Mouse (Mus musculus): Measurements from ENCODE around the gene Rps21. TPM values are rescaled to one million over a fixed set of nuclear protein-coding genes. Genes with fewer than 3 reads are reported as not detected.

Rps21 gene
- polyA plus RNA-seq, 1 experiment from 2014 or later: 871 TPM

DNA sequence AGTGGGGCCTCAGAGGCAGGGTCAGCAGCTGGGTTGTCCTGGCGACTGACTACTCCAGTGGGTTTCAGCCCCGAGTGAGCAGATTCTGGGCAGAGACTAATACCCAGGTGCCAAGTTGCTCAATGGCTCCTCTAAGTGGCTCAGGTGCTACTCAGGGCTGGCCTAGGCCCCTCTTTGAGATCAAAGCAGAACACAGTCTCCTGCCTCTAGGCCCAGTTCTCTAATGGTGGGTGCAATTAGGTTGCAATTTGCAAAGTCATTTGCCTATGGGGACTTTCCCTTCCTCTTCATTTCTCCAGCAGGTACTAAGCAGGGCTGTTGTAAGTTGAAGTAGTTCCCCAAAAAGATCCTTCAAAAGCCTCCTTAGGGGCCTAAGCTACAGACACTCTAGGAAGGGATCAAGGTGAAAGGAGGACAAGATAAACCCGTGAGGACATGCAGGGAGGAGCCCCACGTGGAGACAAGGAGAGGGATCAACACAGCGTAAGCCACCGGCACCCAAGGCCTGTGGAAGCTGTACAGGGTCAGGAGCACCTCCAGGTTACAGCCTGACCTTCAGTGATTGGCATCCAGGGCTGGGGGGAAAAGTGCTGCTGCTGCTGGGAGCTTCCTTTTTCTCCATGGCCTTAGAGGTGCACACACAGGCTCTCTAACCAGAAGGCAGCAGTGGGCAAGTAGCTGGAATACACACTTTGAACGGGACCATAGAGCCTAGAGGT lies 13.5 kb downstream of the Rps21 start:
- H3K4me3 ChIP-seq (ENCODE audit: low read depth, low read length): no peak overlapping the region
- peaks cover 29% of the 10 kb centered on the region for H3K36me3 ChIP-seq (ENCODE audit: control insufficient read depth, insufficient read depth, low read length)
- H3K4me2 ChIP-seq (ENCODE audit: low read length): no peak overlapping the region
- H3K27me3 ChIP-seq (replicated peaks; ENCODE audit: control insufficient read depth, insufficient read depth, low read length): no peaks in the 10 kb centered on the region
- H3K27ac ChIP-seq (ENCODE audit: low read depth): no peak overlapping the region
- H3K4me1 ChIP-seq (replicated peaks; ENCODE audit: control insufficient read depth, insufficient read depth, low read length): peaks cover 17% of the 10 kb centered on the region
- no peaks in the 10 kb centered on the region for H3K9me3 ChIP-seq (ENCODE audit: control insufficient read depth, low read length)
- no peak overlapping the region for H3K9ac ChIP-seq (ENCODE audit: low read length)
- whole genome bisulfite sequencing: 75% methylated on average over 7 of the region's 7 CpGs
- ATAC-seq (replicated peaks; ENCODE audit: low FRiP score, low TSS enrichment, low read depth): no peak
- DNase-seq (ENCODE audit: low spot score): no peak

DNA sequence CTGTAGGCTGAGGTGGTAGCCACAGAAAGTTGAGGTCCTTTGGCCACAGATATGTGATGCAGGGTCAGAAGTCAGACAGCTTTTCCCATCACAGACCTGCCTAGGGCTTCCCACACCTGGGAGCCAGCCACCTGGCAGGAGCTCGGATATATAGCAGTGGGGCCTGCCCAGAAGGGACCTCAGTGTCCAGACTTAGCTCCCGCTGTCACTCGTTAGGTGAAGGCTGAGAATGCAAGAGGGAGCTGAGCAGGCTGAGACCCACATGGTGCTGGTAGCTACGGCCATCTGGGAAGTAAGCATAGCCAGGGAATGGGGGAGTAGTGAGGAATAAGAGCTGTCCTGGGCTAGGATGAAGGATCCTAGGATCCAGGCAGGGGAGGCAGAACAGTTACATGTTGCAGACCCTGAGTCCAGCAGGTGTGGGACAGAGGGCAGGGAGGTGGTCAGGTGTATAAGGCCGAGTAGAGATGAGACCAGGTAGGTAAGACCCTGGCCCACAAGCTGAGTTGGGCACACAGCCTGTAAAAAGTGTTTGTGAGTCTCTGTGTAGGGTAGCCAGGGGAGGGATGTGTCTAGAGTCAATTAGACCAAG lies 14.7 kb downstream of the Rps21 start:
- WGBS: 65% methylated on average over 5 of the region's 5 CpGs
- no peak for ATAC-seq (replicated peaks; ENCODE audit: low FRiP score, low TSS enrichment, low read depth)
- Histone ChIP-seq H3K4me2 (ENCODE audit: low read length) (peak overlapping the region; percentile 88), H3K36me3 (ENCODE audit: control insufficient read depth, insufficient read depth, low read length) (peaks cover 17% of the 10 kb centered on the region), H3K4me3 (ENCODE audit: low read depth, low read length) (peak overlapping the region; percentile 57; the same call in 1 of the 2 replicates), H3K27ac (ENCODE audit: low read depth) (no peak overlapping the region), H3K4me1 (replicated peaks; ENCODE audit: control insufficient read depth, insufficient read depth, low read length) (peaks cover 17% of the 10 kb centered on the region), H3K27me3 (replicated peaks; ENCODE audit: control insufficient read depth, insufficient read depth, low read length) (no peaks in the 10 kb centered on the region), H3K9ac (ENCODE audit: low read length) (peak overlapping the region; percentile 85; the same call in 1 of the 2 replicates), H3K9me3 (ENCODE audit: control insufficient read depth, low read length) (no peaks in the 10 kb centered on the region)
- no peak for DNase-seq (ENCODE audit: low spot score)

DNA sequence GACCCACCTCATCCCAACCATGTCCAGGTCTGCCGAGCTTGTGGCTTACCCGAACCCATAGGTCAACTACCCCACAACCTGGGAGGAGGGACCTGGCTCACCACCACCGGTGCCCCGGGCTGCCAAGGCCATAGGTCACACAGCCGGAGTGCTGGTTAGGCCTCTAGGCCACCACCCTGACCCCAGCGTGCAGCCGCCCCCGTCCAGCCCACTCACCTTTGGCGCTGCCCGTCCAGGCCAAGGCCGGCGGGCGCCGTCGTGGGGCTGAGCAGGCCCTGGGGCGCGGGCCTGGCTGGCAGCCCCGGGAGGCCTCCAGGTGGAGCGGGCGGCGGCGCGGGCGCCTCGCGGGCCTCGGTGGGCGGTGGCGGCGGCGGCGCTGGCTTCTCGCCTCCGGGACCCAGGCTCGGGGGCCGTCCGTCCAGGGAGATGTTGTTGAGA lies 15.7 kb downstream of the Rps21 start:
- H3K9ac ChIP-seq (ENCODE audit: low read length): peak overlapping the region; percentile 85
- no peaks in the 10 kb centered on the region for H3K9me3 ChIP-seq (ENCODE audit: control insufficient read depth, low read length)
- H3K4me3 ChIP-seq (ENCODE audit: low read depth, low read length): peak overlapping the region; percentile 57
- ATAC-seq (replicated peaks; ENCODE audit: low FRiP score, low TSS enrichment, low read depth) (peak; percentile 22), DNase-seq (ENCODE audit: low spot score) (peak; percentile 82)
- H3K4me1 ChIP-seq (replicated peaks; ENCODE audit: control insufficient read depth, insufficient read depth, low read length): peaks cover 17% of the 10 kb centered on the region
- under 1% methylated on average over 19 of the region's 37 CpGs for WGBS
- H3K4me2 ChIP-seq (ENCODE audit: low read length): peak overlapping the region; percentile 88
- no peaks in the 10 kb centered on the region for H3K27me3 ChIP-seq (replicated peaks; ENCODE audit: control insufficient read depth, insufficient read depth, low read length)
- 0 out of 2 replicates have a peak overlapping the region, but pooled peaks have one; percentile 54 for H3K27ac ChIP-seq (ENCODE audit: low read depth)
- H3K36me3 ChIP-seq (ENCODE audit: control insufficient read depth, insufficient read depth, low read length): peaks cover 14% of the 10 kb centered on the region

DNA sequence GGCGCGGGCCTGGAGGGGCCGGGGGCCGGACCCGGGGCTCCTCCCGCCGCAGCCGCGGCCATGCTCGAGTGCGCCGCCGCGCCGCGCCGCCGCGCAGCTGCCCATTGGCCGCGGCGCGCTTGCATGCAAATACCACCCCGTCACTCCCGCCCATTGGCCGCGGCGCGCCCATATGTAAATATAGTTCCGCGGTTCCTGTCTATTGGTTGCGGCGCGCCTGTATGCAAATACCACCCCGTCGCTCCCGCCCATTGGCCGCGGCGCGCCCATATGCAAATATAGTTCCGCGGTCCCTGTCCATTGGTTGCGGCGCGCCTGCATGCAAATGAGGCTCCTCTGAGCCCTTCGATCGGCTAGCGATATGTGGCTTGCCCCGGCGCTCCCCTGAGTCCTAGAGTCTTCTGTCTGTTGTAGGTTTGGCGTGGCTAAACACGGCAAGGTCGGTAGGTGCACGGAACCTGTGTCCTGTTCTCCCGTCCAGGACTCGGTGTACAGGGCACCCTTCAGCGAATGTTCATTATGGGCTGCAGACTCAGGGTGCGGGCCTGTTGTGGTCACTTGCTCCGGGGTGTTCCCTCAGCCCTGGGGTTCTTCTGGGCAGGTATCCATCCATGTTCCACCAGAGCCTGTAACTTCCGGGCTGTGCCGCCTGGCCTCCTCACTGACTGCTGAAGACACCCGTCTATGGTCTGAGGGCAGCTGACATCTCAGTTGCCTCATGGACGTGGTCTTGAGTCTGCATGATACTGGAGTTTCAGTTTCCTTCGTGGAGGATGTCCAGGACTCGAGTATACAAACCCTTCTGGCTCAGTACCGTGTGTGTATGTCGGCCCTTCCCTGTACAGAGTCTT lies 16.4 kb downstream of the Rps21 start, which contains the start of gene Cables2:
TSS of gene Cables2 (minus strand) at position 103 of the 851 bp plus-strand sequence.
- H3K9me3 ChIP-seq (ENCODE audit: control insufficient read depth, low read length): no peaks in the 10 kb centered on the region
- H3K4me1 ChIP-seq (replicated peaks; ENCODE audit: control insufficient read depth, insufficient read depth, low read length): peaks cover 17% of the 10 kb centered on the region
- 0 out of 2 replicates have a peak within 1 kb of the TSS, but pooled peaks have one; percentile 54 for H3K27ac ChIP-seq (ENCODE audit: low read depth)
- peak; percentile 85 for ATAC-seq (replicated peaks; ENCODE audit: low FRiP score, low TSS enrichment, low read depth)
- peak within 1 kb of the TSS; percentile 57 for H3K4me3 ChIP-seq (ENCODE audit: low read depth, low read length)
- peaks cover 11% of the 10 kb centered on the region; the same call in 1 of the 2 replicates for H3K36me3 ChIP-seq (ENCODE audit: control insufficient read depth, insufficient read depth, low read length)
- peak; percentile 90 for DNase-seq (ENCODE audit: low spot score)
- no peaks in the 10 kb centered on the region for H3K27me3 ChIP-seq (replicated peaks; ENCODE audit: control insufficient read depth, insufficient read depth, low read length)
- peak within 1 kb of the TSS; percentile 88 for H3K4me2 ChIP-seq (ENCODE audit: low read length)
- peak within 1 kb of the TSS; percentile 85 for H3K9ac ChIP-seq (ENCODE audit: low read length)
- WGBS: 5% methylated on average over 66 of the region's 68 CpGs

DNA sequence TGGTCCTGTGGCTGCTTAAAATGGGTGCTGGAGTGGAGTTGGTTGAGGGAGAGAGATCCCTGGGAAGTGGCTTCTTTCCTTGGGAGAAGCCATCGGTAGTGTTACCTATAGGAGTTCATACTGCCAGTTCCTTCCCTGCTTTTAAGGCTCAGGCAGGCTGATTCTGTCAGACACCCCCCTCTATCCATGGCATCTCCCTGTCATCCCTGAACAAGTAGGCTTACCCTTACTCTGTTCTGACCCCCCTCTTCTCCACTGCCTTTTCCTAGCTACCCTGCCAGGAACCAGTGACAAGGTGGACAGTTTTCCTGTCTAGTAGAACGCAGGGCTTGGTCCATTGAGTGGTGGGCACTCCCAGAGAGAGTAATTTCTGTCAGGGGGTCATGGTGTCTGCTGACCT lies 17.3 kb downstream of the Rps21 start:
- DNase-seq (ENCODE audit: low spot score) (no peak), ATAC-seq (replicated peaks; ENCODE audit: low FRiP score, low TSS enrichment, low read depth) (no peak)
- Histone ChIP-seq H3K4me1 (replicated peaks; ENCODE audit: control insufficient read depth, insufficient read depth, low read length) (peaks cover 17% of the 10 kb centered on the region), H3K4me3 (ENCODE audit: low read depth, low read length) (no peak overlapping the region), H3K9me3 (ENCODE audit: control insufficient read depth, low read length) (no peaks in the 10 kb centered on the region), H3K27ac (ENCODE audit: low read depth) (no peak overlapping the region), H3K9ac (ENCODE audit: low read length) (no peak overlapping the region), H3K4me2 (ENCODE audit: low read length) (no peak overlapping the region), H3K36me3 (ENCODE audit: control insufficient read depth, insufficient read depth, low read length) (peaks cover 8% of the 10 kb centered on the region; the same call in 1 of the 2 replicates), H3K27me3 (replicated peaks; ENCODE audit: control insufficient read depth, insufficient read depth, low read length) (no peaks in the 10 kb centered on the region)
- 88% methylated on average over 2 of the region's 2 CpGs for WGBS

DNA sequence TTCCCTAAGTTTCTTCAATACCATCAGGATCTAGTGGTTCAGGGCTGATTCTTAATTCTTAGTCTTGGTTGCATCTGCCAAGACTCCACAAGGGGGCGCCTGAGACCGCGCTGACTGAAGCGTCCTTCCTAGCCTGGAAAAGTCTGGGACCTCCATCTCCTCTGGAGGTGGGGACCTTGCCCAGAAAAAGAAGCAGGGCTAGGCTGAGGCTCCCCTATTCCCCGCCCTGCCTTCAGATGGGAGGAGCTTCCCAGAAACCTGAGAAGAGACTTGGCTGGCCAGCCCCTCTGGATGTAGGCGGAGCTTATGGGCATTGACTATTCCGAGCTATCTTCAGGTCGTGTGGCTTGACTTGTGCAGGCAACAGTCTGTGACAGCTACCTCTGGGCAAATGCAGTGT lies 18.7 kb downstream of the Rps21 start:
- Histone ChIP-seq H3K4me1 (replicated peaks; ENCODE audit: control insufficient read depth, insufficient read depth, low read length) (peaks cover 17% of the 10 kb centered on the region), H3K27me3 (replicated peaks; ENCODE audit: control insufficient read depth, insufficient read depth, low read length) (no peaks in the 10 kb centered on the region), H3K27ac (ENCODE audit: low read depth) (peak overlapping the region; percentile 82; the same call in 1 of the 2 replicates), H3K4me3 (ENCODE audit: low read depth, low read length) (no peak overlapping the region), H3K9me3 (ENCODE audit: control insufficient read depth, low read length) (no peaks in the 10 kb centered on the region), H3K4me2 (ENCODE audit: low read length) (peak overlapping the region; percentile 31; the same call in 1 of the 2 replicates), H3K36me3 (ENCODE audit: control insufficient read depth, insufficient read depth, low read length) (no peaks in the 10 kb centered on the region), H3K9ac (ENCODE audit: low read length) (no peak overlapping the region)
- WGBS: 1% methylated on average over 8 of the region's 8 CpGs
- peak; percentile 63 for ATAC-seq (replicated peaks; ENCODE audit: low FRiP score, low TSS enrichment, low read depth)
- peak; percentile 95 for DNase-seq (ENCODE audit: low spot score)

DNA sequence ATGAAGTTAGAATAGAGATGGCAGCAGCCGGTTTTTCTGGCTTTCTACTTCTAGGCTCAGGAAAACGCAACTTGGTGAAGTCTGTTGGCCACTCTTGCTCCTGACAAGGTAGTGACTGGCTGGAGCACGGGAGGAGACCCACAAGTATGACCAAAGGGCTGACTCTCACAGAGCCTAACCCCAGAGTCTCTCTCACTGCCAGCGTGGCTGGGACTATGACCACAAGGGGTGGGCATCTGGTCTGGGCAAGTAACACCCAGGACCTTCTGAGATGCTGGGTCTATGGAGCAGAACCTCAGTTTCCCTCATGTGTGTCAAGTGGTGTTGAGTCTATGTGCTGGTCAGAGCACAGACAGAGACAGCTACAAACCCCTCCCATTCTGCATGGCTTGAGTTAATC lies 19.2 kb downstream of the Rps21 start:
- WGBS: 44% methylated on average over 4 of the region's 4 CpGs
- DNase-seq (ENCODE audit: low spot score) (no peak), ATAC-seq (replicated peaks; ENCODE audit: low FRiP score, low TSS enrichment, low read depth) (0 out of 2 replicates have a peak, but pooled peaks have one; percentile 0)
- Histone ChIP-seq H3K27ac (ENCODE audit: low read depth) (peak overlapping the region; percentile 82), H3K4me1 (replicated peaks; ENCODE audit: control insufficient read depth, insufficient read depth, low read length) (peaks cover 16% of the 10 kb centered on the region), H3K4me3 (ENCODE audit: low read depth, low read length) (no peak overlapping the region), H3K36me3 (ENCODE audit: control insufficient read depth, insufficient read depth, low read length) (no peaks in the 10 kb centered on the region), H3K27me3 (replicated peaks; ENCODE audit: control insufficient read depth, insufficient read depth, low read length) (no peaks in the 10 kb centered on the region), H3K4me2 (ENCODE audit: low read length) (peak overlapping the region; percentile 31; the same call in 1 of the 2 replicates), H3K9ac (ENCODE audit: low read length) (no peak overlapping the region), H3K9me3 (ENCODE audit: control insufficient read depth, low read length) (no peaks in the 10 kb centered on the region)

DNA sequence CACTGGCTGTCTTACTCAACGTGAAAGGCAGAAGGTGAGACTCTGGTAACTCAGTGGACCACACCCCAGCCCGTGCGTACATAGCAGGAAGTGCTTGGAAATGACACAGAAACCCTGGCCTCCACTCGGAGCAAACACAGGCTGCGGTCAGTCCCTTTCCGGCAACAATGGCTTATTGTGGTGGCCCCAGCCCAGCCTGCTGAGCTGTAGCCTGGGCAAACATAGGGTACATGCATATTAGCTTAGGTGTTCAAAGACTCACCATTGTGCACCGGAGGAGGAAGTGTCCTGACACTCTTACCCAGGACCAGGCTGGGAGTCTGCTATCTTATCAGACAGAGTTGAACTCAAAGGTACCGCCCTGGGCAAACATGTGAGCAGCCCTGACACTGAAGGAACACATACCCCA lies 19.7 kb downstream of the Rps21 start:
- Histone ChIP-seq H3K4me1 (replicated peaks; ENCODE audit: control insufficient read depth, insufficient read depth, low read length) (peaks cover 12% of the 10 kb centered on the region), H3K9ac (ENCODE audit: low read length) (no peak overlapping the region), H3K4me2 (ENCODE audit: low read length) (no peak overlapping the region), H3K36me3 (ENCODE audit: control insufficient read depth, insufficient read depth, low read length) (no peaks in the 10 kb centered on the region), H3K27ac (ENCODE audit: low read depth) (peak overlapping the region; percentile 82), H3K4me3 (ENCODE audit: low read depth, low read length) (no peak overlapping the region), H3K27me3 (replicated peaks; ENCODE audit: control insufficient read depth, insufficient read depth, low read length) (no peaks in the 10 kb centered on the region), H3K9me3 (ENCODE audit: control insufficient read depth, low read length) (no peaks in the 10 kb centered on the region)
- WGBS: 48% methylated on average over 8 of the region's 8 CpGs
- peak; percentile 72 for DNase-seq (ENCODE audit: low spot score)
- ATAC-seq (replicated peaks; ENCODE audit: low FRiP score, low TSS enrichment, low read depth): peak; percentile 48

Measured in intestine, embryonic 14.5 days (tissue).